Mouse (Mus musculus) embryonic fibroblast, embryonic 13.5 days (primary cell): ENCODE measurements around the gene Fam173a.

Experiments used
- CTCF ChIP-seq: IDR thresholded peaks from 2 replicates; pipeline ENCODE4 v1.5.1; 2011; ENCODE audit warnings: mild to moderate bottlenecking, control low read depth, low read length, moderate library complexity, borderline replicate concordance; ENCODE audit not compliant: insufficient read depth
- POLR2A ChIP-seq: IDR thresholded peaks from 2 replicates; pipeline ENCODE4 v1.6.1; 2011; ENCODE audit warnings: low read depth, mild to moderate bottlenecking, control low read depth, low read length, moderate library complexity

DNA sequence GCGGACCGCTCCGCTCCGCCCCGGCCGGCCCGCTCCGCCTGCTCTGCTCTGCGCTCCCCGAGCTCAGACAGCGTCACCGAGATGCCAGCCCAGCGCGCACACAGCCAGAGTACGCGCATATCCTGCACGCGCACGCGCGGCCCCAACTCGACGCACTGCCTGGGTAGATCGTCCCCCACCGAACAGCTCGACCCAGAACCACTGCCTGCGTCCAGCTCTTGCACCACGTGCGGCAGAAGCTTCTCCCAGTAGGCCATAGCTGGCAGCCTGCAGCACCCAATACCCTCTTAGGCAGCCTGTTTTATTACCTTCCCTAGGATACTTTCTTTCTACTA, 44.3 kb upstream of the Fam173a start, which contains the start of gene Rhbdl1:
- TF ChIP-seq CTCF (no peak), POLR2A (peak; percentile 63)
